Mouse (Mus musculus): Measurements from ENCODE around the gene Pth1r. TPM values are rescaled to one million over a fixed set of nuclear protein-coding genes. Genes with fewer than 3 reads are reported as not detected.

The Pth1r gene
- polyA plus RNA-seq, 1 experiment from 2014 or later = 21.9 TPM

DNA sequence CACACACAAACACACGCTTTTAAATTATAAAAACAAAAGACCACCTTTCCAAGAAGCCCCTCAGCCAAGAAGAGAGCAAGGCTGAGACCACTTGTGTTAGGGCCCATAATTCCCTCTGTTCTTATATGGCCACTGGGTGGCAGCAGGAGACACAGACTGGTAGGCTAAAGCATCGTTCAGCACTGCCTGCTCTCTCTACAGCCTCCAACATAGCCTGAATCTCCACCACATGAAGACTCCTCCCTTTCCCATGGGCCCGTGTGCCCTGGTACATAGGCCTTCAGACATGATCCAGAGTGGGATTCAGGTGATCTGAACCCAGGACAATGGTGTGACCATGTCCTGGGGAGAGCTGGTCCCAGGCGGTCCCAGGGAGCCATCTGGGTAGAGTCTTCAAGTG, 30.2 kb downstream of the Pth1r start:
- Histone ChIP-seq H3K9ac (ENCODE audit: low read depth, low read length) (no peak overlapping the region), H3K27ac (ENCODE audit: low read depth, low read length) (no peak overlapping the region), H3K9me3 (ENCODE audit: control insufficient read depth, low read length) (no peaks in the 10 kb centered on the region), H3K4me2 (replicated peaks; ENCODE audit: low read depth, low read length) (no peak overlapping the region), H3K27me3 (ENCODE audit: control insufficient read depth, insufficient read depth, low read length) (no peaks in the 10 kb centered on the region), H3K36me3 (ENCODE audit: control insufficient read depth, insufficient read depth, low read length) (no peaks in the 10 kb centered on the region), H3K4me1 (replicated peaks; ENCODE audit: control insufficient read depth, insufficient read depth, low read length) (no peaks in the 10 kb centered on the region), H3K4me3 (ENCODE audit: low read depth, low read length) (no peak overlapping the region)
- peak; percentile 76 for DNase-seq (ENCODE audit: low spot score)
- WGBS = 38% methylated on average over 4 of the region's 4 CpGs
- peak; percentile 72 for ATAC-seq (ENCODE audit: low FRiP score)

GRCm38 (mm10) chr9:110715426-110715825, 31.5 kb downstream of the Pth1r start:
- ATAC-seq (ENCODE audit: low FRiP score) (no peak), DNase-seq (ENCODE audit: low spot score) (no peak)
- no peaks in the 10 kb centered on the region for H3K27me3 ChIP-seq (ENCODE audit: control insufficient read depth, insufficient read depth, low read length)
- H3K9me3 ChIP-seq (ENCODE audit: control insufficient read depth, low read length) = no peaks in the 10 kb centered on the region
- 75% methylated on average over 1 of the region's 1 CpGs for WGBS
- no peak overlapping the region for H3K27ac ChIP-seq (ENCODE audit: low read depth, low read length)
- no peak overlapping the region for H3K9ac ChIP-seq (ENCODE audit: low read depth, low read length)
- H3K4me2 ChIP-seq (replicated peaks; ENCODE audit: low read depth, low read length) = no peak overlapping the region
- H3K36me3 ChIP-seq (ENCODE audit: control insufficient read depth, insufficient read depth, low read length) = no peaks in the 10 kb centered on the region
- no peaks in the 10 kb centered on the region for H3K4me1 ChIP-seq (replicated peaks; ENCODE audit: control insufficient read depth, insufficient read depth, low read length)
- no peak overlapping the region for H3K4me3 ChIP-seq (ENCODE audit: low read depth, low read length)

- no peak overlapping the region for H3K4me3 ChIP-seq (ENCODE audit: low read depth, low read length)
- H3K36me3 ChIP-seq (ENCODE audit: control insufficient read depth, insufficient read depth, low read length) = no peaks in the 10 kb centered on the region
- no peak overlapping the region for H3K27ac ChIP-seq (ENCODE audit: low read depth, low read length)
- no peak overlapping the region for H3K4me2 ChIP-seq (replicated peaks; ENCODE audit: low read depth, low read length)
- 85% methylated on average over 1 of the region's 1 CpGs for WGBS
- ATAC-seq (ENCODE audit: low FRiP score) (no peak), DNase-seq (ENCODE audit: low spot score) (no peak)
- H3K9me3 ChIP-seq (ENCODE audit: control insufficient read depth, low read length) = no peaks in the 10 kb centered on the region
- no peak overlapping the region for H3K9ac ChIP-seq (ENCODE audit: low read depth, low read length)
- no peaks in the 10 kb centered on the region for H3K4me1 ChIP-seq (replicated peaks; ENCODE audit: control insufficient read depth, insufficient read depth, low read length)
- no peaks in the 10 kb centered on the region for H3K27me3 ChIP-seq (ENCODE audit: control insufficient read depth, insufficient read depth, low read length)
Measured at GRCm38 (mm10) chr9:110713389-110713788, 33.6 kb downstream of the Pth1r start.

GRCm38 (mm10) chr9:110712545-110712944, 34.4 kb downstream of the Pth1r start:
- no peak overlapping the region for H3K4me3 ChIP-seq (ENCODE audit: low read depth, low read length)
- H3K4me1 ChIP-seq (replicated peaks; ENCODE audit: control insufficient read depth, insufficient read depth, low read length) = no peaks in the 10 kb centered on the region
- no peaks in the 10 kb centered on the region for H3K36me3 ChIP-seq (ENCODE audit: control insufficient read depth, insufficient read depth, low read length)
- H3K4me2 ChIP-seq (replicated peaks; ENCODE audit: low read depth, low read length) = no peak overlapping the region
- ATAC-seq (ENCODE audit: low FRiP score) (no peak), DNase-seq (ENCODE audit: low spot score) (no peak)
- WGBS = 87% methylated on average over 4 of the region's 4 CpGs
- H3K9ac ChIP-seq (ENCODE audit: low read depth, low read length) = no peak overlapping the region
- H3K27ac ChIP-seq (ENCODE audit: low read depth, low read length) = no peak overlapping the region
- H3K27me3 ChIP-seq (ENCODE audit: control insufficient read depth, insufficient read depth, low read length) = no peaks in the 10 kb centered on the region
- no peaks in the 10 kb centered on the region for H3K9me3 ChIP-seq (ENCODE audit: control insufficient read depth, low read length)

DNA sequence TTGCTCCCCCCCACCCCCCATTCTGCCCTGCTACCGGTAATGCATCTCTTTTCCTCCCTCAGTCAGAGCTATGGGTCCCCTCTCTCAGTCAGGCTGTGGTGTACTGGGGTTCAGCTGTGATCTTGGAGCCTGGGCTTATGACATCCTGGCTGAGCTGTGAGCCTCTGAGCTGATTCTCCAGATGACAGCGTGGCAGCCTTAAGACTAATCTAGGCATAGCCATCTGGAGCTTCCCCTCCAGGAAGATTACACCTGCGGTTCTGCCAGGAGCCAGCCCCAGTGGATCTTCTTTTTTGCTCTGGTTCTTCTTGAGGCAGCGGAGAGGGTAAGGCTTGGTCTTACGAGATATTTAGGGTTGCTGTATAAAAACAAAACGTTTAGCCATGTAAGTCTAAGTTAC, 34.9 kb downstream of the Pth1r start:
- no peaks in the 10 kb centered on the region for H3K4me1 ChIP-seq (replicated peaks; ENCODE audit: control insufficient read depth, insufficient read depth, low read length)
- no peak overlapping the region for H3K4me3 ChIP-seq (ENCODE audit: low read depth, low read length)
- DNase-seq (ENCODE audit: low spot score) = no peak
- H3K9ac ChIP-seq (ENCODE audit: low read depth, low read length) = no peak overlapping the region
- no peaks in the 10 kb centered on the region for H3K9me3 ChIP-seq (ENCODE audit: control insufficient read depth, low read length)
- no peaks in the 10 kb centered on the region for H3K27me3 ChIP-seq (ENCODE audit: control insufficient read depth, insufficient read depth, low read length)
- WGBS = 93% methylated on average over 6 of the region's 6 CpGs
- H3K36me3 ChIP-seq (ENCODE audit: control insufficient read depth, insufficient read depth, low read length) = no peaks in the 10 kb centered on the region
- H3K27ac ChIP-seq (ENCODE audit: low read depth, low read length) = no peak overlapping the region
- H3K4me2 ChIP-seq (replicated peaks; ENCODE audit: low read depth, low read length) = no peak overlapping the region
- ATAC-seq (ENCODE audit: low FRiP score) = no peak

DNA sequence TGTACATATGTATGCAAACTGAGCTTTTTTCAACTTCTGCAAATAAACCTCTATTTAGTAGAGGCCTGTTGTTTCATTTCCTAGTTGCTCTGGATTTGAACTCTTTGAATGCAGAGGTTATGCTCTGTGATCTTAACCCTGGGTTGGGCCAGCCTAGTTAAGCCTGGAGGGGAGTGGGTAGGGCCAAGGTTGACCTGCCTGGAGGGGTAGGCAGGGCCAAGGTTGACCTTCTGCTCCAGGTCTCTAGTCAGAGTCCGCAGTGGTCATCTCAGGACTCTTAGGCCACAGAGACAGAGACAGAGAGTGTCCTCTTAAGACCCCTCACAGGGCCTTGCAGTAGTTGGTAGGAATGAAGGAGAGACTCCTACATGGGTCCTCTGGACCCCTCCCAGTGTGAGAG, 35.4 kb downstream of the Pth1r start:
- Histone ChIP-seq H3K9ac (ENCODE audit: low read depth, low read length) (no peak overlapping the region), H3K27me3 (ENCODE audit: control insufficient read depth, insufficient read depth, low read length) (no peaks in the 10 kb centered on the region), H3K4me2 (replicated peaks; ENCODE audit: low read depth, low read length) (no peak overlapping the region), H3K4me1 (replicated peaks; ENCODE audit: control insufficient read depth, insufficient read depth, low read length) (no peaks in the 10 kb centered on the region), H3K4me3 (ENCODE audit: low read depth, low read length) (no peak overlapping the region), H3K9me3 (ENCODE audit: control insufficient read depth, low read length) (no peaks in the 10 kb centered on the region), H3K27ac (ENCODE audit: low read depth, low read length) (no peak overlapping the region), H3K36me3 (ENCODE audit: control insufficient read depth, insufficient read depth, low read length) (no peaks in the 10 kb centered on the region)
- DNase-seq (ENCODE audit: low spot score) = no peak
- ATAC-seq (ENCODE audit: low FRiP score) = no peak
- 93% methylated on average over 1 of the region's 1 CpGs for WGBS

DNA sequence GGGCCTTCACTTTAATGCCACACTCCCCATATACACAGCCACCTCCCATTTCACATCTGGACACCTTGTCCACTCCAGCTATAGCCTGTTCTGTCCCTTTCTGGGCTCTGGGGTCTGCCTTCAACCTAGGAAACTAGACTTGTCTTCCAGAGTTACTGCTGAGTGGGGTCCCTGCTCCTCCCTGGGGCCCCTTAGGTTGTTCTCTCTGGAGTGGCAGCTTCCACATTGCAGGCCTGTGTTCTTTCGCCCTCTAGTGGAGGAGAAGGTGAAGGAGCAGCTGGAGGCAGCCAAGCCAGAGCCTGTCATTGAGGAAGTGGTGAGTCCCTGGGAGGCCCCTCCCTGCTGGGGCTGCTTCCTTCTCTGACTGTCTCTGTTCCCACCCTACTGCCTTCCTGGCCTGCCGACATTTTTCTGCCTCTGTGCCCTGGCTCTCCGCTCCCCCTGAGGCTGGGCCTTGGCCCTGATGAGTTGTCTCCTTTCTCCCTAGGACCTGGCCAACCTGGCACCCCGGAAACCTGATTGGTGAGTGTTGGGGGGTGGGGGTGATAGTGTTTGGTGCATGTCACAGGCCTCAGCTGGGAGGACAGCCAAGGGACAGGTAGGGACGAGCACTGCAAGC, 37.2 kb downstream of the Pth1r start:
- Histone ChIP-seq H3K4me2 (replicated peaks; ENCODE audit: low read depth, low read length) (no peak overlapping the region), H3K9me3 (ENCODE audit: control insufficient read depth, low read length) (no peaks in the 10 kb centered on the region), H3K4me3 (ENCODE audit: low read depth, low read length) (no peak overlapping the region), H3K27me3 (ENCODE audit: control insufficient read depth, insufficient read depth, low read length) (no peaks in the 10 kb centered on the region), H3K27ac (ENCODE audit: low read depth, low read length) (no peak overlapping the region), H3K36me3 (ENCODE audit: control insufficient read depth, insufficient read depth, low read length) (no peaks in the 10 kb centered on the region), H3K4me1 (replicated peaks; ENCODE audit: control insufficient read depth, insufficient read depth, low read length) (no peaks in the 10 kb centered on the region), H3K9ac (ENCODE audit: low read depth, low read length) (no peak overlapping the region)
- 55% methylated on average over 5 of the region's 5 CpGs for WGBS
- ATAC-seq (ENCODE audit: low FRiP score) (peak; percentile 53), DNase-seq (ENCODE audit: low spot score) (peak; percentile 79)

DNA sequence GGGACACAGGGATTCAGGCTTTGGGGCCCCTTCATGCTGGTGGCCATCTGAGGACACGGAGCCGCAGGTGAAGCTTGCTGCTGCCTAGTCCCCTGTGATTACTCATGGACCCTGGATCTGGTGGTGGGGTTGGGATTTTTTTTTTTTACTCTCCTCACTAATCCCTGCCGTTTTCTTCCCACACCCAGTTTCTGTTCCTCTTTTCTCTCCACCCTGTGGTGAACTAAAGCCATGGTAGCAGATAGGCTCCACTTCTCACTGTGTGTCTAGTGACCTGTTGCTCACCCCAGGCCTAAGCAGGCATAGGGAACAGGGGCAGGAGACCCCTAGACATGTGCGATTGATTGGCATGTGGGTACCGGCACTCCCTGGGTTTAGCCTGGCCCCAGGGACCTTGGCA, 40.2 kb downstream of the Pth1r start:
- ATAC-seq (ENCODE audit: low FRiP score) = no peak
- H3K4me3 ChIP-seq (ENCODE audit: low read depth, low read length) = no peak overlapping the region
- no peak overlapping the region for H3K4me2 ChIP-seq (replicated peaks; ENCODE audit: low read depth, low read length)
- no peak for DNase-seq (ENCODE audit: low spot score)
- WGBS = 88% methylated on average over 5 of the region's 5 CpGs
- no peaks in the 10 kb centered on the region for H3K9me3 ChIP-seq (ENCODE audit: control insufficient read depth, low read length)
- H3K27me3 ChIP-seq (ENCODE audit: control insufficient read depth, insufficient read depth, low read length) = no peaks in the 10 kb centered on the region
- no peak overlapping the region for H3K27ac ChIP-seq (ENCODE audit: low read depth, low read length)
- no peak overlapping the region for H3K9ac ChIP-seq (ENCODE audit: low read depth, low read length)
- H3K4me1 ChIP-seq (replicated peaks; ENCODE audit: control insufficient read depth, insufficient read depth, low read length) = no peaks in the 10 kb centered on the region
- H3K36me3 ChIP-seq (ENCODE audit: control insufficient read depth, insufficient read depth, low read length) = no peaks in the 10 kb centered on the region

DNA sequence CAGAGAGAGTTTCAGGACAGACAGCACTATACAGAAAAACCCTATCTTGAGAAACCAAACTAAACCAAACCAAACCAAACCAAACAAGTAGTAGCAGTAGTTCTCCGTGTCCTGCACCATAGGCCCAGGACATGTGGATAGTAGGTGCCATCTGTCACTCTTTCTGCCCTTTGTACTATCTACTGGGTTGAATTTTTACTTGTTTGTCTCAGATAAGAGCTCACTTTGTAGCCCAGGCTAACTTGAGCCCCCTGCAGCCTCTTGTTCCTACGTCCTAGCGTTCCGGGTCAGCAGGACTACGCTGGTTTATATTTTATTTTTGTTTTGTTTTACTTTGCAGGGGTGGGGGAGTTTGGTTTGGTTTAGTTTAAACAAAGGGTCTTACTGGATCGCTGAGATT, 43.0 kb downstream of the Pth1r start:
- H3K27ac ChIP-seq (ENCODE audit: low read depth, low read length) = no peak overlapping the region
- H3K4me3 ChIP-seq (ENCODE audit: low read depth, low read length) = no peak overlapping the region
- H3K9ac ChIP-seq (ENCODE audit: low read depth, low read length) = no peak overlapping the region
- 93% methylated on average over 6 of the region's 6 CpGs for WGBS
- H3K4me2 ChIP-seq (replicated peaks; ENCODE audit: low read depth, low read length) = no peak overlapping the region
- no peaks in the 10 kb centered on the region for H3K4me1 ChIP-seq (replicated peaks; ENCODE audit: control insufficient read depth, insufficient read depth, low read length)
- DNase-seq (ENCODE audit: low spot score) (no peak), ATAC-seq (ENCODE audit: low FRiP score) (no peak)
- no peaks in the 10 kb centered on the region for H3K9me3 ChIP-seq (ENCODE audit: control insufficient read depth, low read length)
- no peaks in the 10 kb centered on the region for H3K36me3 ChIP-seq (ENCODE audit: control insufficient read depth, insufficient read depth, low read length)
- H3K27me3 ChIP-seq (ENCODE audit: control insufficient read depth, insufficient read depth, low read length) = no peaks in the 10 kb centered on the region

All from hindbrain, embryonic 11.5 days (tissue).